ENCODE assay signal across 9 mouse cellular contexts in genomic region chr6:85409003-85409402, GRCm38 (mm10). TPM values are rescaled to one million over a fixed set of nuclear protein-coding genes. Genes with fewer than 3 reads are reported as not detected.
A peak's percentile ranks its signal among the peaks of the same experiment; 100 is the strongest.
DNase-seq lines count a peak whose midpoint lies in the region; ATAC-seq lines count a peak whose summit lies in the region.
"Had no signal": no experiment of that assay in that cellular context is flagged by ENCODE, and none has a peak within 500 bp of the region (broad histone marks: within the 10 kb centered on the region; RNA-seq: fewer than 3 reads in every experiment).

No protein-coding gene starts in this region.

- H3K27ac ChIP-seq in embryonic facial prominence, embryonic 14.5 days (replicated peaks; ENCODE audit: low read depth, low read length), result no peak overlapping the region
- no peak overlapping the region for H3K27ac ChIP-seq in hindbrain, embryonic 14.5 days
- no peak overlapping the region for H3K27ac ChIP-seq in neural tube, embryonic 13.5 days (replicated peaks)

- H3K4me1 ChIP-seq in embryonic facial prominence, embryonic 14.5 days (ENCODE audit: control insufficient read depth, insufficient read depth, low read length), result no peaks in the 10 kb centered on the region
- H3K4me1 ChIP-seq in hindbrain, embryonic 14.5 days (replicated peaks; ENCODE audit: control insufficient read depth, insufficient read depth, low read length), result peaks cover 5% of the 10 kb centered on the region; the same call in 1 of the 2 replicates
- peaks cover 6% of the 10 kb centered on the region for H3K4me1 ChIP-seq in neural tube, embryonic 13.5 days (replicated peaks)

- no peaks in the 10 kb centered on the region for H3K9me3 ChIP-seq in embryonic facial prominence, embryonic 14.5 days (ENCODE audit: control insufficient read depth, low read length)
- H3K9me3 ChIP-seq in hindbrain, embryonic 14.5 days (ENCODE audit: control insufficient read depth, low read length), result no peaks in the 10 kb centered on the region
- H3K9me3 ChIP-seq in neural tube, embryonic 13.5 days, result no peaks in the 10 kb centered on the region

- peaks cover 37% of the 10 kb centered on the region for H3K27me3 ChIP-seq in embryonic facial prominence, embryonic 14.5 days (replicated peaks; ENCODE audit: control insufficient read depth, insufficient read depth, low read length)
- H3K27me3 ChIP-seq in hindbrain, embryonic 14.5 days (ENCODE audit: control insufficient read depth, insufficient read depth, low read length), result peaks cover 34% of the 10 kb centered on the region
- peaks cover 58% of the 10 kb centered on the region for H3K27me3 ChIP-seq in neural tube, embryonic 13.5 days

- DNase-seq in kidney, postnatal 10 days, result peak; percentile 38
- no peak for DNase-seq in kidney, postnatal 36 days
- DNase-seq in embryonic facial prominence, embryonic 14.5 days (ENCODE audit: low spot score), result no peak
- DNase-seq in hindbrain, embryonic 14.5 days (ENCODE audit: low spot score), result no peak
- no peak for DNase-seq in urinary bladder, postnatal 25 days (ENCODE audit: low spot score)
- DNase-seq: adrenal gland, adult 2 months had no signal

- peak overlapping the region; percentile 11; the same call in 1 of the 2 replicates for H3K4me3 ChIP-seq in embryonic facial prominence, embryonic 14.5 days (ENCODE audit: low read depth, low read length)
- H3K4me3 ChIP-seq in hindbrain, embryonic 14.5 days (replicated peaks; ENCODE audit: low read length), result 0 out of 2 replicates have a peak overlapping the region, but pooled peaks have one; percentile 16
- H3K4me3 ChIP-seq in neural tube, embryonic 13.5 days, result peak overlapping the region; percentile 24
- H3K4me3 ChIP-seq: myocyte had no signal

- H3K36me3 ChIP-seq in embryonic facial prominence, embryonic 14.5 days (ENCODE audit: control insufficient read depth, insufficient read depth, low read length), result no peaks in the 10 kb centered on the region
- no peaks in the 10 kb centered on the region for H3K36me3 ChIP-seq in hindbrain, embryonic 14.5 days (replicated peaks; ENCODE audit: control insufficient read depth, insufficient read depth)
- no peaks in the 10 kb centered on the region for H3K36me3 ChIP-seq in neural tube, embryonic 13.5 days

- H3K9ac ChIP-seq in embryonic facial prominence, embryonic 14.5 days (ENCODE audit: low read depth, low read length), result 0 out of 2 replicates have a peak overlapping the region, but pooled peaks have one; percentile 32
- peak overlapping the region; percentile 49 for H3K9ac ChIP-seq in hindbrain, embryonic 14.5 days
- peak overlapping the region; percentile 61; the same call in 1 of the 2 replicates for H3K9ac ChIP-seq in neural tube, embryonic 13.5 days

- peak overlapping the region; percentile 38 for H3K4me2 ChIP-seq in embryonic facial prominence, embryonic 14.5 days (ENCODE audit: low read depth, low read length)
- H3K4me2 ChIP-seq in hindbrain, embryonic 14.5 days (replicated peaks), result peak overlapping the region; percentile 45
- peak overlapping the region; percentile 41 for H3K4me2 ChIP-seq in neural tube, embryonic 13.5 days

- WGBS in embryonic facial prominence, embryonic 14.5 days, result 4% methylated on average over 19 of the region's 31 CpGs
- WGBS in hindbrain, embryonic 14.5 days, result 1% methylated on average over 31 of the region's 31 CpGs
- WGBS in neural tube, embryonic 13.5 days, result 2% methylated on average over 31 of the region's 31 CpGs

- ATAC-seq in embryonic facial prominence, embryonic 14.5 days (ENCODE audit: low read depth), result no peak
- no peak for ATAC-seq in hindbrain, embryonic 14.5 days (ENCODE audit: low FRiP score)
- no peak for ATAC-seq in neural tube, embryonic 13.5 days (ENCODE audit: low read depth)
- ATAC-seq in erythroblast, adult 5-6 weeks (replicated peaks; ENCODE audit: low FRiP score, poor library complexity, severe bottlenecking), result no peak

RNA-seq across cellular contexts. Expression of gene Noto, which starts 14.7 kb away (rescaled TPM):
- not detected in 2 replicates for polyA plus RNA-seq in embryonic facial prominence, embryonic 14.5 days (2014; fragmentation: Nextera tagmentation; extraction: Ambion mirVana)
- polyA plus RNA-seq in hindbrain, embryonic 14.5 days (2014; fragmentation: Nextera tagmentation; extraction: Ambion mirVana), result not detected in 2 replicates
- polyA plus RNA-seq in neural tube, embryonic 13.5 days (2015; fragmentation: Nextera tagmentation; extraction: Ambion mirVana), result not detected in 2 replicates
- total RNA-seq in erythroblast, adult 5-6 weeks (2015; ENCODE audit: low replicate concordance), result not detected in 2 replicates
- total RNA-seq in erythroblast, adult 5-6 weeks (2017; ENCODE audit: low replicate concordance), result not detected in 2 replicates
- total RNA-seq: adrenal gland, adult 2 months had no signal
- polyA plus RNA-seq: adrenal gland, adult 2 months; myocyte had no signal

RNA-seq across cellular contexts. Expression of gene Smyd5, which starts 22.8 kb away (rescaled TPM):
- polyA plus RNA-seq in embryonic facial prominence, embryonic 14.5 days (2014; fragmentation: Nextera tagmentation; extraction: Ambion mirVana), result 38.1 and 43.4 TPM in 2 replicates
- polyA plus RNA-seq in hindbrain, embryonic 14.5 days (2014; fragmentation: Nextera tagmentation; extraction: Ambion mirVana), result 58.8 and 62.9 TPM in 2 replicates
- polyA plus RNA-seq in neural tube, embryonic 13.5 days (2015; fragmentation: Nextera tagmentation; extraction: Ambion mirVana), result 54.0 and 61.6 TPM in 2 replicates
- total RNA-seq in erythroblast, adult 5-6 weeks (2015; ENCODE audit: low replicate concordance), result 1.5 TPM in 2 replicates
- total RNA-seq in erythroblast, adult 5-6 weeks (2017; ENCODE audit: low replicate concordance), result 4.0 and 14.1 TPM in 2 replicates

RNA-seq across cellular contexts. Expression of gene Rab11fip5, which starts 34.6 kb away (rescaled TPM):
- polyA plus RNA-seq in embryonic facial prominence, embryonic 14.5 days (2014; fragmentation: Nextera tagmentation; extraction: Ambion mirVana), result 15.1 and 15.7 TPM in 2 replicates
- polyA plus RNA-seq in hindbrain, embryonic 14.5 days (2014; fragmentation: Nextera tagmentation; extraction: Ambion mirVana), result 21.3 and 24.6 TPM in 2 replicates
- polyA plus RNA-seq in neural tube, embryonic 13.5 days (2015; fragmentation: Nextera tagmentation; extraction: Ambion mirVana), result 13.2 and 15.1 TPM in 2 replicates
- total RNA-seq in erythroblast, adult 5-6 weeks (2015; ENCODE audit: low replicate concordance), result 0.19 and 0.21 TPM in 2 replicates
- 0.51 and 2.6 TPM in 2 replicates for total RNA-seq in erythroblast, adult 5-6 weeks (2017; ENCODE audit: low replicate concordance)

RNA-seq across cellular contexts. Expression of gene Cct7, which starts 42.3 kb away (rescaled TPM):
- 448 and 463 TPM in 2 replicates for polyA plus RNA-seq in embryonic facial prominence, embryonic 14.5 days (2014; fragmentation: Nextera tagmentation; extraction: Ambion mirVana)
- 566 and 602 TPM in 2 replicates for polyA plus RNA-seq in hindbrain, embryonic 14.5 days (2014; fragmentation: Nextera tagmentation; extraction: Ambion mirVana)
- 564 and 592 TPM in 2 replicates for polyA plus RNA-seq in neural tube, embryonic 13.5 days (2015; fragmentation: Nextera tagmentation; extraction: Ambion mirVana)
- 91.3 and 115 TPM in 2 replicates for total RNA-seq in erythroblast, adult 5-6 weeks (2015; ENCODE audit: low replicate concordance)
- total RNA-seq in erythroblast, adult 5-6 weeks (2017; ENCODE audit: low replicate concordance), result 95.1 and 135 TPM in 2 replicates

RNA-seq across cellular contexts. Expression of gene Pradc1, which starts 42.8 kb away (rescaled TPM):
- 28.0 and 29.9 TPM in 2 replicates for polyA plus RNA-seq in embryonic facial prominence, embryonic 14.5 days (2014; fragmentation: Nextera tagmentation; extraction: Ambion mirVana)
- 18.0 and 21.5 TPM in 2 replicates for polyA plus RNA-seq in hindbrain, embryonic 14.5 days (2014; fragmentation: Nextera tagmentation; extraction: Ambion mirVana)
- 24.4 and 25.0 TPM in 2 replicates for polyA plus RNA-seq in neural tube, embryonic 13.5 days (2015; fragmentation: Nextera tagmentation; extraction: Ambion mirVana)
- total RNA-seq in erythroblast, adult 5-6 weeks (2015; ENCODE audit: low replicate concordance), result 13.8 TPM in 2 replicates
- total RNA-seq in erythroblast, adult 5-6 weeks (2017; ENCODE audit: low replicate concordance), result 5.7 and 8.1 TPM in 2 replicates
